Comparison of ENCODE assay signal across 8 mouse cellular contexts in genomic region chr7:80402651-80403321, GRCm38 (mm10). TPM values are rescaled to one million over a fixed set of nuclear protein-coding genes. Genes with fewer than 3 reads are reported as not detected.
DNase-seq lines count a peak whose midpoint lies in the region; ATAC-seq lines count a peak whose summit lies in the region.

No protein-coding gene starts in this region.

- under 1% methylated on average over 51 of the region's 92 CpGs for WGBS in embryonic facial prominence, embryonic 12.5 days
- WGBS in heart, embryonic 12.5 days, result 11% methylated on average over 91 of the region's 92 CpGs
- WGBS in kidney, embryonic 15.5 days, result 1% methylated on average over 43 of the region's 92 CpGs

- peak overlapping the region; percentile 93 for H3K4me3 ChIP-seq in embryonic facial prominence, embryonic 12.5 days
- H3K4me3 ChIP-seq in heart, embryonic 12.5 days, result peak overlapping the region; percentile 86
- H3K4me3 ChIP-seq in kidney, embryonic 15.5 days (replicated peaks), result peak overlapping the region; percentile 91

- no peaks in the 10 kb centered on the region for H3K9me3 ChIP-seq in embryonic facial prominence, embryonic 12.5 days
- H3K9me3 ChIP-seq in heart, embryonic 12.5 days (replicated peaks), result no peaks in the 10 kb centered on the region
- no peaks in the 10 kb centered on the region for H3K9me3 ChIP-seq in kidney, embryonic 15.5 days (replicated peaks)

- peak overlapping the region; percentile 84 for H3K27ac ChIP-seq in embryonic facial prominence, embryonic 12.5 days
- H3K27ac ChIP-seq in heart, embryonic 12.5 days (ENCODE audit: poor library complexity, severe bottlenecking), result peak overlapping the region; percentile 97
- peak overlapping the region; percentile 89 for H3K27ac ChIP-seq in kidney, embryonic 15.5 days

- ATAC-seq in embryonic facial prominence, embryonic 12.5 days (ENCODE audit: insufficient number of reproducible peaks, insufficient read depth, low FRiP score, low TSS enrichment), result 0 out of 2 replicates have a peak, but pooled peaks have one; percentile 31
- peak; percentile 83 for ATAC-seq in heart, embryonic 12.5 days (ENCODE audit: insufficient number of reproducible peaks, low FRiP score)
- peak; percentile 68 for ATAC-seq in kidney, embryonic 15.5 days (replicated peaks; ENCODE audit: low FRiP score)

- DNase-seq in CD4-positive helper T cell, adult 2 months (ENCODE audit: low read depth, low spot score), result peak; percentile 72
- peak; percentile 74 to 85 for DNase-seq in adrenal gland, adult 18-20 months (ENCODE audit: low spot score in 2 of 2)
- peak; percentile 73 for DNase-seq in lung, postnatal 25 days (ENCODE audit: low spot score)
- DNase-seq in retina, embryonic 14.5 days (ENCODE audit: low spot score), result peak; percentile 77
- DNase-seq in c-Kit-positive CD71-positive TER-119-positive erythroid progenitor cells, embryonic 14.5 days (ENCODE audit: low spot score), result no peak

- H3K9ac ChIP-seq in embryonic facial prominence, embryonic 12.5 days, result peak overlapping the region; percentile 96
- peak overlapping the region; percentile 98 for H3K9ac ChIP-seq in heart, embryonic 12.5 days
- peak overlapping the region; percentile 91 for H3K9ac ChIP-seq in kidney, embryonic 15.5 days

- peak overlapping the region; percentile 95 for H3K4me2 ChIP-seq in embryonic facial prominence, embryonic 12.5 days (replicated peaks)
- H3K4me2 ChIP-seq in heart, embryonic 12.5 days, result peak overlapping the region; percentile 78
- peak overlapping the region; percentile 89 for H3K4me2 ChIP-seq in kidney, embryonic 15.5 days

- peaks cover 8% of the 10 kb centered on the region for H3K27me3 ChIP-seq in embryonic facial prominence, embryonic 12.5 days
- no peaks in the 10 kb centered on the region for H3K27me3 ChIP-seq in heart, embryonic 12.5 days (replicated peaks)
- H3K27me3 ChIP-seq in kidney, embryonic 15.5 days, result peaks cover 11% of the 10 kb centered on the region; the same call in 1 of the 2 replicates

- H3K36me3 ChIP-seq in embryonic facial prominence, embryonic 12.5 days, result peaks cover 4% of the 10 kb centered on the region; the same call in 1 of the 2 replicates
- peaks cover 9% of the 10 kb centered on the region for H3K36me3 ChIP-seq in heart, embryonic 12.5 days
- H3K36me3 ChIP-seq in kidney, embryonic 15.5 days, result peaks cover 4% of the 10 kb centered on the region

- H3K4me1 ChIP-seq in embryonic facial prominence, embryonic 12.5 days, result peaks cover 29% of the 10 kb centered on the region
- H3K4me1 ChIP-seq in heart, embryonic 12.5 days (replicated peaks), result peaks cover 61% of the 10 kb centered on the region
- peaks cover 38% of the 10 kb centered on the region for H3K4me1 ChIP-seq in kidney, embryonic 15.5 days

RNA-seq across cellular contexts. Expression of gene Furin, which starts 2.5 kb away (rescaled TPM):
- total RNA-seq in adrenal gland, adult 18-20 months (2021), result 100 to 1,000 TPM; 143 to 158 TPM
- 9.7 and 10.7 TPM in 2 replicates for polyA plus RNA-seq in embryonic facial prominence, embryonic 12.5 days (2016; fragmentation: Nextera tagmentation; extraction: Ambion mirVana)
- 24.5 and 25.9 TPM in 2 replicates for polyA plus RNA-seq in heart, embryonic 12.5 days (2016; fragmentation: Nextera tagmentation; extraction: Ambion mirVana)
- polyA plus RNA-seq in kidney, embryonic 15.5 days (2015; fragmentation: Nextera tagmentation; extraction: Ambion mirVana), result 12.9 and 13.5 TPM in 2 replicates

RNA-seq across cellular contexts. Expression of gene Fes, which starts 15.0 kb away (rescaled TPM):
- total RNA-seq in adrenal gland, adult 18-20 months (2021), result 10 to 100 TPM in 1 of 2 experiments, 1 to 10 TPM in 1; 8.4 to 13.0 TPM
- 11.0 and 12.2 TPM in 2 replicates for polyA plus RNA-seq in embryonic facial prominence, embryonic 12.5 days (2016; fragmentation: Nextera tagmentation; extraction: Ambion mirVana)
- polyA plus RNA-seq in heart, embryonic 12.5 days (2016; fragmentation: Nextera tagmentation; extraction: Ambion mirVana), result 10.2 and 11.4 TPM in 2 replicates
- polyA plus RNA-seq in kidney, embryonic 15.5 days (2015; fragmentation: Nextera tagmentation; extraction: Ambion mirVana), result 14.9 and 18.5 TPM in 2 replicates

RNA-seq across cellular contexts. Expression of gene Man2a2, which starts 31.6 kb away (rescaled TPM):
- total RNA-seq in adrenal gland, adult 18-20 months (2021), result 10 to 100 TPM; 76.6 to 88.8 TPM
- polyA plus RNA-seq in embryonic facial prominence, embryonic 12.5 days (2016; fragmentation: Nextera tagmentation; extraction: Ambion mirVana), result 31.0 and 31.6 TPM in 2 replicates
- 25.0 and 31.0 TPM in 2 replicates for polyA plus RNA-seq in heart, embryonic 12.5 days (2016; fragmentation: Nextera tagmentation; extraction: Ambion mirVana)
- polyA plus RNA-seq in kidney, embryonic 15.5 days (2015; fragmentation: Nextera tagmentation; extraction: Ambion mirVana), result 16.2 and 20.8 TPM in 2 replicates

RNA-seq across cellular contexts. Expression of gene Hddc3, which starts 59.9 kb away (rescaled TPM):
- 10 to 100 TPM; 38.5 to 45.9 TPM for total RNA-seq in adrenal gland, adult 18-20 months (2021)
- polyA plus RNA-seq in embryonic facial prominence, embryonic 12.5 days (2016; fragmentation: Nextera tagmentation; extraction: Ambion mirVana), result 23.2 and 27.4 TPM in 2 replicates
- polyA plus RNA-seq in heart, embryonic 12.5 days (2016; fragmentation: Nextera tagmentation; extraction: Ambion mirVana), result 14.4 and 15.8 TPM in 2 replicates
- polyA plus RNA-seq in kidney, embryonic 15.5 days (2015; fragmentation: Nextera tagmentation; extraction: Ambion mirVana), result 18.9 and 21.1 TPM in 2 replicates

Comparison
In these comparisons a context has a peak if more than half of its experiments do, and no peak if none do; other contexts are left out.
1. ATAC-seq: peak in every context shown above with its lines; median percentile 83 in heart, embryonic 12.5 days; 68 in kidney, embryonic 15.5 days; 31 in embryonic facial prominence, embryonic 12.5 days.